Mouse (Mus musculus): Measurements from ENCODE around the gene Hoxa11. TPM values are rescaled to one million over a fixed set of nuclear protein-coding genes. Genes with fewer than 3 reads are reported as not detected.

The Hoxa11 gene
- polyA plus RNA-seq, 1 experiment: not detected

DNA sequence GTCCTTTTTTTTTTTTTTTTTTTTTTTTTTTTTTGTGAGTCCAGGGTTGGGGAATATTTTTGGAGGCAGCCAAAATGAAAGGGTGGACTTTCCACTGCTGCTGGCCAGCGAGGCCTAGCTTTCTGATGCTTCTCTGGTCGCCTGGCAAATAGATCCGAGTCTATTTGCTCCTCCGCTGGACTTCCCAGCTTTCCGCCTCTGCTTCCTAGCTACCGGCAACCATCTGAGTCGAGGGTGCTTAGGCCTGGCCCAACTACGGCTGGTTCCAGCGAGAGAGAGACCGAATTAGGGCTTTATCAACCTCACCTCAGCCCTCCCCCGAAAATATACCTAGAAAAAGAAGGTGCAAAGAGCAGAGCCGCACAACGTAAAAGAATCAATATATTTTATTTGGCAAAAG lies 22.9 kb downstream of the Hoxa11 start:
- no peak for TF ChIP-seq GATA1 (IDR thresholded peaks at IDR 0.05; ENCODE audit: low read length)

DNA sequence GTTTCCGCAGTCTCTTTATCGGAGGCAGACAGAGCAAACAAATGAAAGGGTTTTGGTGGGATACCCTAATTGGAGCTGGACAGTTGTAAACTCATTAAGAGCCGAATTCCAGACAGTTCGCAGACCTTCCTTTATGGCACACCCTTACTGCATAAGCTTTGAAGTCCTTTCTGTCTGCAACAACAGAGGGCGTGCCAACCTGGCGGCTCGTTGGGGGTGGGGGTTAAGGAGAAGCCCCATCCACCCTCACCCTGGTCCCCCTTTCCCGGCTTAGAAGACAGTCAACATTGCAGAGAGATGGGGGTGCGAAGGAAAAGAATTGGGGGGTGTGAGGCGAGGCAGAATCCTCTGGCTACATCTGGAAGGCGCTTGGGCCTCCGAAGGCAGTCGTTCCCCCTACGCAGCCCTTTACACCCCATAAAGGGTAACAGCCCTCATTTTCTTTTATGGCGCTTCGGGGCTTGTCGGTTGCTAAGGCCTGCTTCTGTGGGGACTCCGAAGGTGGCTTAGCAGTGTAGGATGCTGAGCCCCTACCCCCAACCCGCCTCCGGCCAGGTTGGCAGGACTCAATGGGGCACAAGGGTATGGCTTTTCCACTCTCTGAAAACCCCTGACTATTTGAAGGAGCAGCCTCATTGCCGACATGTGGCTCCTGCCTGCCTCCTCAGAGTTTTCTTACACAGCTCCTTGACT lies 23.5 kb downstream of the Hoxa11 start:
- TF ChIP-seq GATA1 (IDR thresholded peaks at IDR 0.05; ENCODE audit: low read length): no peak

DNA sequence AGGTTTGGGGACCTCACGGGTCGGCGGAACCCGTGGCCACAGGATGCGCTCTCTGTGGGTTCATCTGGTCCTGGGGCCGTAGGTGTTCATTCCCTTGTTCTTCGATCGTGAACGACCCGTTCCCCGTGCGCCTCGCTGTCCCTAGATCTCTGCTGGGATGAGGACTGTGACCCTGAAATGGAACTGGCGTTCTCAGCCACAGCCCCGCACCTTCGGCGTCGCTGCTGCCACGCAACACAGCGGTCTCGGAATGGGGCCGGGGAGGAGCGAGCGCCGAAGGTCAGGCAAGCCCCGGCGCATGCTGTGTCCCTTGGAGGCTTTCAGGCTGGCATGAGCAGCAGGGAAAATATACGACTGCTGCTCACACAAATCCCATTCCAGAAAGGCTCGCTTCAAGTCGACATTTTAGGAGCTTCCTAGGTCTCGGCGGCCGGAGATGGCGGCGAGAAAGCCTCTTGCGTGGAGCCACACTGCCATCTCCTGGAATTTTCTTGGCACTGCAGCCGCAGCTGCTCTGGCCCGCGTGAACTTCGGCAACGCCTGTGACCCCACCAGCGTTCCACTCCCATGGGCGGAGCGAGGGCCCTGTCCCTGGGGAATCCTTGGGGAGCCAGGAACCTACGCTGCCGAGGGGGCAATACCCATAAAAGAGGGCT lies 24.1 kb downstream of the Hoxa11 start, which contains the start of gene Hoxa7:
Gene Hoxa7, minus strand, starts transcription at position 518 of the 656 bp plus-strand sequence.
- TF ChIP-seq GATA1 (IDR thresholded peaks at IDR 0.05; ENCODE audit: low read length): no peak

DNA sequence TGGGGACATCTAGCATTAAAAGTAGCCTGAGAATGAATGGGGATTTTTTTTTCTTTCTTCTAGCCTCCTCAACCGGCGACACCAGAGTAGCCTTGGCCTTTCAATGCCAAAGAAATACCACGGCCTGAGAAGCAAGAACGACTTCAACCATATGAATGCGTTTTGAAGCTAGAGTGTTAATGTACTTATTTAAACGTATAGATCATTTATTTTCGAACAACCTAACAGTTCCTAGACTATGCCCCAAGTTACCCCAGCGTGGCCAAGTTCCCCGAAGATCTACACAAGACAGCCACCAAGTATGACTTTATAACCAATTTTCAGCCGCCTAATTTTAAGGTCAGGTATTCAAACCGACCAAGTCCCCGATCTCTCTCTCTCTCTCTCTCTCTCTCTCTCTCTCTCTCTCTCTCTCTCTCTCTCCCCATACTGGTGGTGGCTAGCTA lies 24.7 kb downstream of the Hoxa11 start:
- no peak for TF ChIP-seq GATA1 (IDR thresholded peaks at IDR 0.05; ENCODE audit: low read length)

DNA sequence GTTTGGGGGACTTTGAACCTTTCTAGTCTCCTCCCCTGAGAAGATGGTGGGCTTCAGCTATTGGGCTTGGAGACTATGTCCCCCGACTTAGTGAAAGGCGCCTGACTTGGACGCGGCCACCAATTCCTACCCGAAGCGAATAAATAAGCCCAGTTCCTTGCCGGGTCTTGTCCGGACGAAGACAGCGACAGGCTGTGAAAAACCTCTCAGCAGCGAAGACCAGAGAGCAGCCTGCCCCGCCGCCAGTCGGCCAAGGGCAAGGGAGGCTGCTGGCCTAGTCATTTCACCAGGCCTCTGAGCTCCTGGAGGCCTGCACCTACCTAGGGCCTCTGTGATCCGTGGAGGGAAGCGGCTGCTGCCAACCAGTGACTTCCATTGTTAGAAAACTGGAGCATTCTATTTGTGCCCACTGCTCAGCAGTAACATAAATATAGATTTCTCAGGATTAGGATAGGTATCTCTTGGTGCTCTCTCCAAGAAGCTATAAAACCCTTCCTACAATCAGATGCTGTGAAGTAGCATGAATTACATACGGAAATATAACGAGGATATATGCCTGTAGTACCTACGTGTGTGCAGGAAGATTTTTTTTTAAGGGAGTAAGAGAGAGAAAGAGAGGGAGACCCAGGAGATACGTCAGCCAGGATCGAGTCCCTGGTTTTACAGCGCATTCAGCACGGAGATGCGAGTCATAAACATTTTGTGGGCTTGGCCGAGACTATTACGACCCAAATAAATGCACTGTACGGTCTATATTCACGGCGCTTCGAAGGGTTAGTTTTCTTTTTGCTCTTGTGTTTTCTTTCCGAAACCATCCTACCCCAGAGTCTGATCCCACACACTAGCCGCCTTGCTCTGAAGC lies 25.4 kb downstream of the Hoxa11 start:
- no peak for TF ChIP-seq GATA1 (IDR thresholded peaks at IDR 0.05; ENCODE audit: low read length)

DNA sequence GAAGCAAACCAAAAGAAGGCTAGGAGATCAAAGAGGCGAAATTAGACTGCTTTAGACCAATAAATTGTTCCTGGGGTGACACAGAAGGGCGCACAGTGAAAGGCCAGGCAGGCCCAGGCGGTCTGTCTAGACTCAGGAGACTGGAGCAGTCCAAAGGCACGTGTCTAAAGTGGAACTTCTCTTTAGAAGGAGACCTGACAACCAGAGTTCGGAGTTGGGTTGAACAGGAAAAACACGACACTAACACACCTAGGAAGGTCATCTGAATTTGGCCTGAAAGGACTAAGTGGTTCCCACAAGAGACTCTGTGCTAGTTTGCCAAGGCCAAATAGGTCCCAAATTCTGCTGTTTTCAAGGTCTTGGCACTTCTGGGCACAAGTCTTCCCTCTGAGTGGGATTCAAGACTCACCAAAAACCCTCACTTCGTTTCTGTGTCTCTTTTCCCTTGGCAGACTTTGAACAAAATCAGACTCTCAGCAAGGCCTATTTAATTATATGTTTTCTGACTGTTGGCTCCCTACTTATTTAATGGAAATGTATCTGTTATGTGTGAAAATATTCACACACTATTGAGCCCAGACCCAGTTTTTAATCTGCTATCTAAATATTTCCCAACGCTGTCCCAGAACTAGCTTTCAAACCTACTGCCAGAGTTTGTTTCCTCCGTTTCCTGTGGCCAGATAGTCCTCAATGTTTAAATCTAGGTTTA lies 26.2 kb downstream of the Hoxa11 start:
- TF ChIP-seq GATA1 (IDR thresholded peaks at IDR 0.05; ENCODE audit: low read length): no peak

DNA sequence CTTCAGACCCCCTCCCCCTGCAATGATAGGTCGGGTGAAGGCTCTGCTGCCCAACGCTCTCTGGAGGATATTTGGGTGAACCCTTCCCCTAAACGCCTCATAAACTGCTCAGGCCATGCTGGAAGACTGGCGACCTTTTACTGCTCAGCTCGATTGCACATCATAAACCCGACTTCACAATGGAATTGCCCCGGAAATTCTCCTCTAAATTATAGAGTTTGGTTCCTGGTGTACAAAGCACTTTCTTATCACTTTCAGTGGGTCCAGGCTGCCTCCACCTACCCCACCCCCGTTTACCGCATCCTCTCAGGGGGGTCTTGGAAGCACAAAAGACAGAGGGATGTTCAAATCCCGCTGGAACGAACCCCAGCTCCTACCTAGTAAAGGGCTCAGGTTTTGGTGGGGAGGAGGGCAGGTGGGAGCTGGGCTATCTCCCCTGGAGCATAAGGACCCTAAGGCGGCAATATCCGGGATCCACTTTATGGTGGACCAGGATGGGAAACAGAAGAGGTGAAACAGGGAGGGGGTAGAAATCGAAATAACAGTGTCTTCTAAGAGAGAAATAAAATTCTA lies 26.9 kb downstream of the Hoxa11 start:
- TF ChIP-seq GATA1 (IDR thresholded peaks at IDR 0.05; ENCODE audit: low read length): no peak

DNA sequence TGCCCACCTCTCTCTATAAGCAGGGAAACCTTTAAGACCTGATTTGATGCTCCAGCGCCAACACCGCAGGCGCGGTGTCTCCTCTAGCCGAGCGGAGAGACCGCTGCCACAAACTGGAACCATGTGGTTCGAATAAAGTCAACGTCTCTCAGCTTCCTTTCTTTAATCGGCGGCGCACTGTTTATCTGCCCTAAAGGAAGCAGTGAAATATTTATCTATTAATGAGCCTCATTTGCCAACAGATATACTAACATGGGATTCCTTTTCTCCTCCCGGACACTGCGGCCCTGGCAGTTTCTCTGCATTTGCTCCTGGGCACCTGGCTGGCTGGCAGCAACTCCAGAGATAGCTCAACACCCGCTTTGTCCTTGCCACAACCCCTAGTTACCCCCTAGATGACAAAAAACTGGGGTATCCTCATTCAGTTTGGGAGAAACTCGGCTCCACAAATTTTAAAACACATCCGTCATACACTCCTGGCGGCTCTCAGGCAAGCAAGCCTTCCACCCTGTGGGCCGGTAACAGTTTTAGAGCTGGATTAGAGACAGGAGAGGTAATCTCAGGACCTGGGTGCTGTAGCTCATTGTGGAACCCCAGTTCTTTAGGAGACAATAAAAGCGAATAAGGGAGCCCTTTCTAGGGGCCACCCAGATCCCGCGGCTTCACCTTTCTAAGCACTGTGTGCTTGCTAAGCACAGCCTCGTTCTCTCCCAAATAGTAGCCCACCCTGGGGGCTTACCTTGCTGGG lies 27.5 kb downstream of the Hoxa11 start:
- no peak for TF ChIP-seq GATA1 (IDR thresholded peaks at IDR 0.05; ENCODE audit: low read length)

DNA sequence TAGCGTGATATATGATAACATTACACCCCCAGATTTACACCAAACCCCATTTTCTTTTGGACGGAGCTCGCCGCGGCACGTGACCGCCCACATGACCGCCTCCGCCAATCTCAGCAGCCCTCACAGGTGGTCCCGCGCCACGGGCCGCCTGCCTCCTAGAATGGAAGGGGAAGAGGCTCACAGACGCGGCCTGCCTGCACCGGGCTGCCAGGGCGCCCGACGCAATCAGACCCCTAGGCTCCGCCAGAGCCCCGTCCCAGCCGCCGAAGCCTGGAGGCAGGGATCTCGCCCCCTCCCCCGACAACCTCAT lies 28.2 kb downstream of the Hoxa11 start:
- TF ChIP-seq GATA1 (IDR thresholded peaks at IDR 0.05; ENCODE audit: low read length): no peak

DNA sequence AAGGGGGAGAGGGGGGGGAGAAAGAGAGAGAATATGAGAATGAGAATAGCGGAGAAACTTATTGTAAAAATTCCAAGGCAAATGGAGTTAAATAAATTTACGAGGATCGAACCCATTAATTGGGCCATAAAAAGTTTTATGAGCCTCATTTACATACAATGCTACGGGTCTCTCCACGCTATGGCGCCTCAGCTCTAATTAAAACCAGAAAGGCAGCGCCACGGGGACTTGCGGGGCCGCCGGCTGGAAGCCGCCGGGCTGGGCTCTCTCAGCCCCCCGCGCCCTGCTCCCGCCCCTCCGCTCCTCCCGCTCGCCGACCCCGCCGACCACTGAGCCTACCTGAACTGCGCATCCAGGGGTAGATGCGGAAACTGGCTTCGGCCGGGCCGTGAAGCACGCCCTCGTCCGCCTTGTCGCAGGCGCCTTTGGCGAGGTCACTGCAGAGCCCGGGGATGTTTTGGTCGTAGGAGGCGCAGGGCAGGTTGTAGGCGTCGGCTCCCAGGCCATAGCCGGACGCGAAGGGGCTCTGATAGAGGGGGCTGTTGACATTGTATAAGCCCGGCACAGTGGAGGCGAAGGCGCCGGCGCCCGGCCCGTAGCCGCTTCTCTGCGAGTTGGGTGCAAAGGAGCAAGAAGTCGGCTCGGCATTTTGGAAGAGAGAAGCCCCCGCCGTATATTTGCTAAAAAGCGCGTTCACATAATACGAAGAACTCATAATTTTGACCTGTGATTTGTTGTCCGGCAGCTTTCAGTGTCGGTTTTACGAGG lies 28.7 kb downstream of the Hoxa11 start:
- TF ChIP-seq GATA1 (IDR thresholded peaks at IDR 0.05; ENCODE audit: low read length): no peak

DNA sequence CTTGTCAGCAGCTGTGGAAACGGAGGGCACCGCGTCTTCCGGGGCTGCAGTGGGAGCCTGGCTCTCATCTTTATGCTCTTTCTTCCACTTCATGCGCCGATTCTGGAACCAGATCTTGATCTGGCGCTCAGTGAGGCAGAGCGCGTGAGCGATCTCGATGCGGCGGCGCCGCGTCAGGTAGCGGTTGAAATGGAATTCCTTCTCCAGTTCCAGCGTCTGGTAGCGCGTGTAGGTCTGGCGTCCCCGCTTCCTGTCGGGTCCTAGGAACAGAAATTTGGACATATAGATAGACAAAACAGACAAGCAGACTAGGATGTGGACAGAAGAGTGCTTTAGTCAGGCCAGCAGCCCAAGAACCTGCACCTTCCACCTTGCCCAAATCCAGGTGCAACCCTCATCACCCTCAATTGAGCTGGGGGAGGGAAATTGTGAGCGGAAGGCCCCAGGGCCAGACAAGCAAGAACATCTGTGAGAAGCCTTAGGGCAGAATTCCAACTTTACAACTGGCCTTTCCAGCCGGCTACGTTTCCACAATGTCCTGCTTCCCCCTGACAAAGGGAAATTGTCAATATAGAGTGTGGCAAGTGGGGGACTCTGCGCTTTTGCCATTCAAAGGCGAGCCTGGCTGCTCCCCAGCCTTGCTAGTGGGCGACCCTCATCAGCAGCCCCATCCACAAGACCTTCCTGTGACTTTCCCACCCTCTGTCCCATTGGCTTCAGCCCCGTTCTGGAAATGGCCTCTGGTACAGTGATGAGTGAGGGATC lies 29.7 kb downstream of the Hoxa11 start:
- TF ChIP-seq GATA1 (IDR thresholded peaks at IDR 0.05; ENCODE audit: low read length): no peak

DNA sequence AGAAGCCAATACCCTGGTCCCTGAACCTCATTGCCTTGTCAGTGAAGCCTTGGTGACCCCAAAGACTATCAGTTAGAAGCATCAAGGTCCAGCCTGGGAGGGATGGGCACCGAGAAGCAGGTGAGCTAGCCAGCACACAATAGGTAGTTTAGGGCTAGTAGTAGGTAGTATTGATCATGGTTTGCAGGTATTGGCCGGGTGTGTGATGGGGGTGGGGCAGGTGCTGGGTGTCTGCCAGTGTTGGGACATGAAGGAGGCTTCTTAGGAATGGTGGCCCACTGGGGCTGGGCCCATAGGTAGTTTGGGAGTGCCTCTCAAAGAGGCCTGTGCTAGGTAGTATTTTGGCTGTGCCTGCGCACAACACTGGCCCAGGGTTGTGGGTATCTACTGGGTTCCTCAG lies 30.5 kb downstream of the Hoxa11 start:
- no peak for TF ChIP-seq GATA1 (IDR thresholded peaks at IDR 0.05; ENCODE audit: low read length)

DNA sequence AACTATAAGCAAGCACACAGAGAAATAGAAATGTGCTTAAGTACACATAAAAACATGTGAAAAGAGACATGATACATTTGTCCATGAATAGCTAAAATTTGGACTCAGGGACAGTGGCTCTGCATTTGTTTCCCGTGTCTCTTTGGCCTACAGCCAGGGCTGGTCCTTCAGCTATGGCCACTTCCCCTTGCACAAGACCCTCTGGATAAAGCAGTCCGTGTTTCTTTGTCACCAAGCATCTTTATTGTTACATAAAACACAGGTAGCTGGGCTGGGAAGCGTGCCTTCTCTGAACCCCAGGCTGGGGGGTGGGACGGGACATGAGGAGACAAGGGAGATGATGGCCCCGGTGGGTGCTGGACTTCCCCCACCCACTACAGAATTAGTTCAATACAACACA lies 31.3 kb downstream of the Hoxa11 start:
- no peak for TF ChIP-seq GATA1 (IDR thresholded peaks at IDR 0.05; ENCODE audit: low read length)
